Mouse (Mus musculus) layer of hippocampus, adult 18-20 months (tissue): ENCODE data around the gene Trpm8. TPM values are rescaled to one million over a fixed set of nuclear protein-coding genes. Genes with fewer than 3 reads are reported as not detected.

Experiments
- DNase-seq, 2 experiments: peaks; one replicate each; pipeline ENCODE4 v3.0.0; 2022; ENCODE audit warnings: low spot score in 2 of 2
- total RNA-seq, 2 experiments: library from RNA; stranded (reverse); gene quantifications; 2 replicates each; pipeline ENCODE4 v1.2.3; 2021

Trpm8 gene
- total RNA-seq, 2 experiments from 2014 or later, result 0.08 TPM; not detected in 1

DNA sequence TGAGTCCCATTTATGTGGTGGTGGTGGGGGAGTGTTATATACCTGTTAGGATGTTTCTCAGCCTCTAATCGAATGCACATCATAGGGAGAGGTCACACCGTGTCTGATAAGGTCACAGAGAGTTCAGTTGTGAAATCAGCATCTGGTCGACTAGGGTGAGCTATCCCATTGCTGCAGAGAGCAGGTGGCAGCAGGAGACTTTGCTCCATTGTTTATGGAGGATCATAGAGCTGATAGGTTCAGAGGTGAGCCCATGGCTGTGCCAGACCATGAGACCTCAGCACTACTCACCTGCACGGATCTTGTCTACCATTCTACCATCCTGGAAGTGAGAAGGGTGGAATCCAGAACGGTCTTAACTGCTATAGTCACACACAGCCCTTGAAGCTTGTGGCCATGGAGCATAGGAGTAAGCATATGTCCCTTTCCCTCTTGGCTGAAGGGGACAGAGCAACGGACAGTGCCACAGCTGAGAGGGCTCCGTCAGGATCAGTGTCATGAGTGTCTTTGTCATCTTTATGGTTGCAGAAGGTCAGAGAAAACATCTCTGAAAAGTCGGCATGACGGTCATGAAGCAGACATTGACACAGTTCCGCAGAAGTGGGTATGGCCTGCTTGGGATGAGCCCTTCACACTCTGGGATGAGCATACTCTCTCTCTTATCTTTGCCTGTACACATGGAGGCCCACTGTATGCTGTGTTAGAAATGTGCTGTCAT is 6.9 kb downstream of the Trpm8 start:
- no peak for DNase-seq

- DNase-seq, result no peak
Observed at GRCm38 (mm10) chr1:88284946-88285320, 7.5 kb downstream of the Trpm8 start.

- DNase-seq, result no peak
Observed at GRCm38 (mm10) chr1:88285652-88286051, 8.2 kb downstream of the Trpm8 start.

- no peak for DNase-seq
Observed at GRCm38 (mm10) chr1:88286136-88286845, 8.8 kb downstream of the Trpm8 start.

- no peak for DNase-seq
Observed at GRCm38 (mm10) chr1:88286887-88287696, 9.6 kb downstream of the Trpm8 start.

DNA sequence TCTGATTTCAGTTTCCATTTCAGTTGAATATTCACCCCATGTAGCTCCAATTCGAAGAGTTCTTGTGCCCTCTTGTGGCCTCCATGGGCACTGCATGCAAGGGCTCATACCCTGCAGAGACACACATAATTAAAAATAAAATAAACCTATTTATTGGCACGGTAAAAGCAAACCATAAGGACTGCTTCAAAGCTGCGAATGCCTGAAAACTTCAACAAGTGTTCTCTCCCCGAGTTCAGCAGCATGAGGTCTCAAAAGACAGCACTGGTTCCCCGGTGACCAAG is 10.2 kb downstream of the Trpm8 start:
- peak in 1 of 2 experiments; percentile 76 for DNase-seq

DNA sequence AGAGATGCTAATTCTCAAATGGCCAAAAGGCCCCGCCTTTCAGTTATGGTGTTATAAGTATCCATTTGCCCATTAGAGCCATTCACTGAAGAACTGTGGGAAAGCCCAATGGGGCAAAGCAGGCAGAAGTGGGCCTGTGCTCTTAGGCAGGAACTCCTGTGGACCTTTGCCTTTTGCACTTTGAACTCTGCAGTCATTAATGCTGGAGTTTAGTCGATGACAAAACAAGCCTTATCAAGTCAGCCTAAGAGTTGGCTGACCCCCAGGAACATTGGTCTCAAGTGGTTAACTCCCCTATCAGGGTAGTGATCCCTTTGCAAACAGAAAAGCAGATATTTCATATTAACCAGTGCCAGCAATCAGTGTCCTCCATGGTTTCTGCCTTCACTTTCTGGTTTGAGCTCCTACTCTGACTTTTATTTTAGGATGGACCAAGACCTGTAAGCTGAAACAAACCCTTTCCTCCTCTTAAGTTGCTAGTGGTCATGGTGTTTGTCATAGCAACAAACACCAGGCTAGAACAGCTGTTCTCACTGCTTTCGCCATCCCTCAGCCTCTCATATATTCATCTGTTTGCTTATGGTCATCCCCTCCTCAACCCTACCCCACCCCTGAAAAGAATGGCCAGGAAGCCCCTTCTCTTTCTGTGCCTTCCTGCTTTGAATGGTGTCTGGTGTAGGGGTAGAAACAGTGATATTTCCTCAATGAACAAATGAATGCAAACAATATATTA is 10.8 kb downstream of the Trpm8 start:
- no peak for DNase-seq

DNA sequence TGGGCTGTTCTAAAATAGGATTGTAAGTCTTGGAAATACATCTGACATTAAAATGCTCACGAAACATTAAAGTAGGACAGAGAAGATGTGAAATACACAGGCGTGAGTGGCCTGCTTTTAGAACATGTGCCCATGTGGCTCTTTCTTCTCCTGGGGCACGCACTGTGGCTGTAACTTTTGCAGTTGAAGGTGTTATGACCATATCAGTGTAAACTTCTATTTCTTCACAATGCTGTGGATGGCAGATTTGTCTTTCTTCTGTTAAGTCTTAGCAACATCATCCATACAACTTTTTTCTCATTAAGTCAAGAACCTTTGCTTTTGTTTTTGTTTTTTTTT is 11.3 kb downstream of the Trpm8 start:
- DNase-seq, result no peak

DNA sequence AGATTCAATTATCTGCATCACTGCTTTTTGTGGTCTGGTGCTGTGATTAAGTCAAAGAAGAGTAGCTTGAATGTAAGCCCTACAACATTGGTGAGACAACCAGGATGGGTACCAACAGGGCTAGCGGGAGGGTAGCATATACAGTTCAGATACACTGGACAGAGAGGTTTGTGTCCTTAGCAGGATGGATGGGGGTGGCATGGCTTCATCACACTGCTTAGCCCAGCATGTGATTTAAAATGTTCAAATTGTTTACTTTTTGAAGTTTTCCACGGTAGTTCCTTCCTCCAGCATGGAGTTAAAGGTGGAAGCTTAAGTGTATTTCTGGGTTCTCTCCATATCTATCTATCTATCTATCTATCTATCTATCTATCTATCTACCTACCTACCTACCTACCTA is 11.7 kb downstream of the Trpm8 start:
- DNase-seq, result no peak

DNA sequence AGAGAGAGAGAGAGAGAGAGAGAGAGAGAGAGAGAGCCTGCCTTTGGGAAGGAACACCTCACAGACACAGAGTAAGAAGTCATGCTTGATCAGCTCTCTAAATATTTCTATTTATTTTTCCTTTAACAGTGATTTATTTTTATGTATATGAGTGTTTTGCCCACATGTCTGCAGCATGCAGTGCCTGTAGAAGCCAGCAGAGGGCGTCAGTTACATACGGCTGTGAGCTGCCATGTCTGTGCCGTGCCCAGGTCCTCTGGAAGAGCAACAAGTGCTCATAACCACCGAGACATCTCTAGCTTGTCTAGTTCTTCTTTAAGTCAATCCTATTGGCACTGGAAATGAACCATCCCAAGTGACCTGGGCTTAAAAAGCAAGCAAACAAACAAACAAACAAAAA is 12.5 kb downstream of the Trpm8 start:
- peak in 1 of 2 experiments; percentile 49 for DNase-seq

- peak in 1 of 2 experiments; percentile 1 for DNase-seq
Observed at GRCm38 (mm10) chr1:88290511-88290910, 13.1 kb downstream of the Trpm8 start.

- peak in 1 of 2 experiments; percentile 1 for DNase-seq
Observed at GRCm38 (mm10) chr1:88291409-88292005, 14.0 kb downstream of the Trpm8 start.

DNA sequence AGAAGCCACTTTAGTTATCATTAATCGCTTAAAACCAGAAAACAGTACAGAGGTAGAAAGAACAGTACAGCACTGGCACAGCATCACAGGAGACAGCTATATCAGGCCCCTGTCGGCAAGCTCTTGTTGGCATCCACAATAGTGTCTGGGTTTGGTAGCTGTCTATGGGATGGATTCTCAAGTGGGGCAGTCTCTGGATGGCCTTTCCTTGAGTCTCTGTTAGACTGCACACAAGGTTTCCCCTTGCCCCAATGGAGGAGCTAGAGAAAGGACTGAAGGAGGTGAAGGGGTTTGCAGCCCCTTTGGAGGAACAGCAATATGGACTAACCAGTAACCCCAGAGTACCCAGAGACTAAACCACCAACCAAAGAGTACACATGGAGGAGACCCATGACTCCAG is 14.6 kb downstream of the Trpm8 start:
- DNase-seq, result no peak

DNA sequence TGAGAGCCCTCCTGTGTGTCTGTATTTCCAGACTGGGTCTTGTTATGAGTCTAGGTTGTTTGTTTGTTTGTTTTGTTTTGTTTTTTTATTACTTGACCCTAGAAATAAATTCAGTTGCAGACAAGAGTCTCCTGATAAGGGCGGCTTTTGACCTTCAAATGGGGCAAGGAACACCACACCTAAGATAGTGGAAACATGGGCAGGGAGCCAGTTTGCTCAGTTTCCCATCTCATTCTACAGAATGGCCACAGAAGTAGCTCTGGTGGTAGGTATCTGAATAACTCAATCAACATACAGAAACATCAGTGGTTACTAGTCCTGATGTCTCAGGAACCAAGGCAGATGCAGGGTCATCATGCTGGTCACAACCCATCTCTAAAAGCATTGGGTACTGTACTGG is 17.2 kb downstream of the Trpm8 start:
- no peak for DNase-seq

DNA sequence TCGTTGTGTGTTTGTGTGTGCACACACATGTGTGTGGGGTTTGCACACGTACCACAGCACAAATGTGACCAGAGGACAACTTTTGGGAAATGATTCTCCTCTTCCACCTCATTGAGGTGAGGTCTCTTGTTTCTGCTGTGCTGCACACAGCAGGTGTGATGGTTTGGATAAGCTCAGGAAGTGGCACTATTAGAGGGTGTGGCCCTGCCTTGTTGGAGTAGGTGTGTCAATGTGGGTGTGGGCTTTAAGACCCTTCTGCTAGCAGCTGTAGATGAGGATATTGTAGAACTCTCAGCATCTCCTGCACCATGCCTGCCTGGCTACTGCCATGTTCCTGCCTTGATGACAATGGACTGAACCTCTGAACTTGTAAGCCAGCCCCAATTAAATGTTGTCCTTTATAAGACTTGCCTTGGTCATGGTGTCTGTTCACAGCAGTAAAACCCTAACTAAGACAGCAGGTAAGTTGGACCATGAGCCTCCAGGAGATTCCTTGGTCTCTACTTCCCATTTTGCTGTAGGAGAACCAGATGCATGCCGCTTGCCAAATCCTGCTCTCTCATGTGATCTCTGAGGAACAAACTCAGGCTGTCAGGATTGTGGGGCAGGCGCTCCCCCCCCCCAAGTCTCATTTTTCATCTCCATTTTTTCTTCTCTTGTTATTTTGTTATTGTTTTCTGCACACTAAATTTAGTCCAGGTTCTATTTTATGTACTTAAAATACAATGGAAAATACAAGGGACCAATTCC is 18.9 kb downstream of the Trpm8 start:
- DNase-seq, result no peak

DNA sequence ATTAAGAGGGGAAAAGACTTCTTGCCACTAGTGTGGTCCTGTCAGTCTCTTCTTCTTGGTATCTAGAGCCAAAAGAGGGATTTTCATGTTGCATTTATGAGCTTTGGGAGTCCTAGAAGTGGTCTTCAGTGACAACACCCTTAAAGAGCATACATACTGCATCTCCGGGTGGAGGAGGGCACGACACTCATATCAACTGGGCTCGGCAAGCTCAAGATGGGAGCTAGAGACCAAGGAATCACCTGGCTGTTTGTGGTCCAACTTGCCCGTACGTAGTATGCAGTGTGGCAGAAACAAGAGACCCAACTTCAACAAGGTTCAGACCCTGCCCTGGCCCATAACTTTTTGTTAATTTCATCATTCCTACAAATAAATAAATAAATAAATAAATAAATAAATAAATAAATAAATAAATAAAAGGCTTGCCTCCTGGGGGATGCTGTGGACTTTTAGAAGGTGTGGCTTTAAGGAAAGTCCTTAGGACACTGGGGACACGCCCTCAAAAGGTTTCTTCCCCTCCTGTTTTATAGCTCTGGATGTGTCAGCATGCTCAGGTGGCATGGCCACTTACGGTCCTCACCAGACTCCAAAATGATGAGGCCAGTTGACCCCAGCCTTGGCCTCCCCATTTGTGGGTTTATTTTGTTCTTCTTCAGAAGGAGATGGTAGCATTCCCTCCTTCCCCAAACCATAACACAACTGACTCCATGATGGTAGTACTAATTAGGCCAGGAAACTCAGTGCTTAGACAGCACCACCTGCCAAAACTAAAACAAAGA is 20.2 kb downstream of the Trpm8 start:
- DNase-seq, result no peak

GRCm38 (mm10) chr1:88298686-88299528 is 21.4 kb downstream of the Trpm8 start:
- DNase-seq, result no peak

DNA sequence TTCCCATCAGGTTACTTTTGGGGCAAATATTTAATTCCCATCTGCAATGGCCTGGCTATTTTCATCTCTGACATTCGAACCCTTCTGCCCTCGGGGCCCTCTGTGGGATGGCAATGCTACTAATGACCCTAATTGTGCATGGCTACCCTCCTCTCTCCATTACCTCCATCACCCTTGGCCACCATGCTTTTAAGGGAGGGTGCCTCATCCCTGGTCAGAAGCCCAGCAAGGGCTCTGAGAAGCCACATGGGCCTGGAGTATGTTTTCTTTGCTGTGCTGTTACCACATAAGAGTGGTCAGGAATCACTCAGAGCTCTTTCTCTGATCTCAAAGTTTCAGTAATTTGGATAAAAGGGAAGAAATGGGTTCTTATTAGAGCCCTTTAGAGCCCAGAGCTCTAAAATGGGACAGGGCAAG is 22.1 kb downstream of the Trpm8 start:
- DNase-seq, result no peak
